In genomic region chr15:84430482-84430881, GRCm38 (mm10) we compare ENCODE assay signal across 20 mouse cellular contexts. TPM values are rescaled to one million over a fixed set of nuclear protein-coding genes. Genes with fewer than 3 reads are reported as not detected.
A peak's percentile ranks its signal among the peaks of the same experiment; 100 is the strongest.
DNase-seq lines count a peak whose midpoint lies in the region; ATAC-seq lines count a peak whose summit lies in the region.
"Had no signal": no experiment of that assay in that cellular context is flagged by ENCODE, and none has a peak within 500 bp of the region (broad histone marks: within the 10 kb centered on the region; RNA-seq: fewer than 3 reads in every experiment).

No protein-coding gene starts in this region.

- H3K9ac ChIP-seq in heart, embryonic 11.5 days (ENCODE audit: low read depth, low read length), result no peak overlapping the region
- no peak overlapping the region for H3K9ac ChIP-seq in midbrain, embryonic 14.5 days (replicated peaks; ENCODE audit: low read length)
- H3K9ac ChIP-seq in heart, embryonic 12.5 days, result no peak overlapping the region
- H3K9ac ChIP-seq: embryonic facial prominence, embryonic 12.5 days; kidney, embryonic 15.5 days; limb, embryonic 13.5 days had no signal

- WGBS in heart, embryonic 11.5 days (ENCODE audit: insufficient replicate concordance), result 60% methylated on average over 5 of the region's 5 CpGs
- 92% methylated on average over 5 of the region's 5 CpGs for WGBS in midbrain, embryonic 10.5 days
- WGBS in midbrain, embryonic 14.5 days, result 71% methylated on average over 5 of the region's 5 CpGs
- 40% methylated on average over 5 of the region's 5 CpGs for WGBS in heart, embryonic 12.5 days

- DNase-seq in heart, adult 11 months, result peak; percentile 98
- no peak for DNase-seq in midbrain, embryonic 10.5 days (ENCODE audit: low spot score)
- no peak for DNase-seq in midbrain, embryonic 14.5 days
- DNase-seq in embryo, embryonic 10.5 days (ENCODE audit: low spot score), result no peak
- DNase-seq in urinary bladder, postnatal 25 days (ENCODE audit: low spot score), result no peak
- DNase-seq: right cerebral cortex, adult 18-20 months; spleen, adult 18-20 months; thymus, postnatal 25 days had no signal

- peaks cover 4% of the 10 kb centered on the region for H3K27me3 ChIP-seq in heart, embryonic 11.5 days (ENCODE audit: control insufficient read depth, insufficient read depth, low read length)
- peaks cover 9% of the 10 kb centered on the region; the same call in 1 of the 2 replicates for H3K27me3 ChIP-seq in midbrain, embryonic 10.5 days (ENCODE audit: low read depth, poor library complexity, severe bottlenecking)
- no peaks in the 10 kb centered on the region for H3K27me3 ChIP-seq in midbrain, embryonic 14.5 days (ENCODE audit: control insufficient read depth, insufficient read depth, low read length)
- peaks cover 21% of the 10 kb centered on the region for H3K27me3 ChIP-seq in heart, embryonic 12.5 days (replicated peaks)
- H3K27me3 ChIP-seq: embryonic facial prominence, embryonic 12.5 days; kidney, embryonic 15.5 days; limb, embryonic 13.5 days had no signal

- no peaks in the 10 kb centered on the region for H3K9me3 ChIP-seq in heart, embryonic 11.5 days (replicated peaks; ENCODE audit: control insufficient read depth, low read length)
- no peaks in the 10 kb centered on the region for H3K9me3 ChIP-seq in midbrain, embryonic 10.5 days (replicated peaks)
- H3K9me3 ChIP-seq in midbrain, embryonic 14.5 days (ENCODE audit: control insufficient read depth, low read length), result no peaks in the 10 kb centered on the region
- H3K9me3 ChIP-seq in heart, embryonic 12.5 days (replicated peaks), result no peaks in the 10 kb centered on the region
- H3K9me3 ChIP-seq: embryonic facial prominence, embryonic 12.5 days; forebrain, embryonic 10.5 days; kidney, embryonic 15.5 days; limb, embryonic 13.5 days had no signal

- H3K27ac ChIP-seq in heart, embryonic 11.5 days (ENCODE audit: low read depth, low read length), result no peak overlapping the region
- peak overlapping the region; percentile 65; the same call in 1 of the 2 replicates for H3K27ac ChIP-seq in midbrain, embryonic 10.5 days (replicated peaks)
- no peak overlapping the region for H3K27ac ChIP-seq in midbrain, embryonic 14.5 days (replicated peaks; ENCODE audit: low read depth, low read length)
- no peak overlapping the region for H3K27ac ChIP-seq in heart, embryonic 12.5 days (ENCODE audit: poor library complexity, severe bottlenecking)
- H3K27ac ChIP-seq: embryonic facial prominence, embryonic 12.5 days; forebrain, embryonic 10.5 days; kidney, embryonic 15.5 days; layer of hippocampus, adult 2 months; limb, embryonic 13.5 days; stomach, postnatal 0 days had no signal

- H3K4me1 ChIP-seq in heart, embryonic 11.5 days (ENCODE audit: control insufficient read depth, insufficient read depth, low read length), result no peaks in the 10 kb centered on the region
- H3K4me1 ChIP-seq in midbrain, embryonic 10.5 days, result peaks cover 30% of the 10 kb centered on the region
- H3K4me1 ChIP-seq in midbrain, embryonic 14.5 days (ENCODE audit: control insufficient read depth, insufficient read depth, low read length), result 0 out of 2 replicates have a peak, but pooled peaks cover 6% of the 10 kb centered on the region
- H3K4me1 ChIP-seq in heart, embryonic 12.5 days (replicated peaks), result peaks cover 6% of the 10 kb centered on the region; the same call in 1 of the 2 replicates
- H3K4me1 ChIP-seq: embryonic facial prominence, embryonic 12.5 days; kidney, embryonic 15.5 days; limb, embryonic 13.5 days had no signal

- no peak overlapping the region for H3K4me3 ChIP-seq in heart, embryonic 11.5 days (ENCODE audit: low read depth, low read length)
- no peak overlapping the region for H3K4me3 ChIP-seq in midbrain, embryonic 10.5 days
- no peak overlapping the region for H3K4me3 ChIP-seq in midbrain, embryonic 14.5 days (replicated peaks; ENCODE audit: low read depth, low read length)
- H3K4me3 ChIP-seq in heart, embryonic 12.5 days, result no peak overlapping the region
- H3K4me3 ChIP-seq: embryonic facial prominence, embryonic 12.5 days; forebrain, embryonic 10.5 days; kidney, embryonic 15.5 days; layer of hippocampus, adult 2 months; limb, embryonic 13.5 days had no signal

- no peak overlapping the region for H3K4me2 ChIP-seq in heart, embryonic 11.5 days
- H3K4me2 ChIP-seq in midbrain, embryonic 14.5 days (ENCODE audit: low read length), result no peak overlapping the region
- no peak overlapping the region for H3K4me2 ChIP-seq in heart, embryonic 12.5 days
- H3K4me2 ChIP-seq: embryonic facial prominence, embryonic 12.5 days; kidney, embryonic 15.5 days; limb, embryonic 13.5 days had no signal

- ATAC-seq in heart, embryonic 11.5 days (replicated peaks; ENCODE audit: insufficient number of reproducible peaks, low FRiP score, low TSS enrichment), result no peak
- ATAC-seq in midbrain, embryonic 14.5 days (ENCODE audit: low FRiP score, low TSS enrichment), result no peak
- ATAC-seq in heart, embryonic 12.5 days (ENCODE audit: insufficient number of reproducible peaks, low FRiP score), result 0 out of 2 replicates have a peak, but pooled peaks have one; percentile 16
- ATAC-seq in megakaryocyte progenitor cell, adult 5-6 weeks (replicated peaks; ENCODE audit: poor library complexity), result peak; percentile 85
- ATAC-seq: inflammation-experienced regulatory T-cells, adult 6 months; lung, postnatal 0 days; Patski had no signal

- no peaks in the 10 kb centered on the region for H3K36me3 ChIP-seq in heart, embryonic 11.5 days (ENCODE audit: control insufficient read depth, insufficient read depth, low read length)
- H3K36me3 ChIP-seq in midbrain, embryonic 10.5 days, result 0 out of 2 replicates have a peak, but pooled peaks cover 8% of the 10 kb centered on the region
- no peaks in the 10 kb centered on the region for H3K36me3 ChIP-seq in midbrain, embryonic 14.5 days (ENCODE audit: control insufficient read depth, insufficient read depth, low read length)
- H3K36me3 ChIP-seq in heart, embryonic 12.5 days, result no peaks in the 10 kb centered on the region
- H3K36me3 ChIP-seq: embryonic facial prominence, embryonic 12.5 days; forebrain, embryonic 10.5 days; kidney, embryonic 15.5 days; limb, embryonic 13.5 days had no signal

RNA-seq across cellular contexts. Expression of gene Shisal1, which starts 16.4 kb away (rescaled TPM):
- polyA plus RNA-seq in heart, embryonic 11.5 days (2014; fragmentation: Nextera tagmentation; extraction: Ambion mirVana), result 0.34 and 0.66 TPM in 2 replicates
- 5.7 and 11.4 TPM in 2 replicates for polyA plus RNA-seq in midbrain, embryonic 10.5 days (2016; fragmentation: Nextera tagmentation; extraction: Ambion mirVana)
- polyA plus RNA-seq in midbrain, embryonic 14.5 days (2014; fragmentation: Nextera tagmentation; extraction: Ambion mirVana), result 16.4 and 18.0 TPM in 2 replicates
- 0.44 and 0.51 TPM in 2 replicates for polyA plus RNA-seq in heart, embryonic 12.5 days (2016; fragmentation: Nextera tagmentation; extraction: Ambion mirVana)
- not detected in 2 replicates for total RNA-seq in megakaryocyte progenitor cell, adult 5-6 weeks (2015)
- not detected in 2 replicates for total RNA-seq in megakaryocyte progenitor cell, adult 5-6 weeks (2017)
- polyA plus RNA-seq: inflammation-experienced regulatory T-cells, adult 6 months had no signal

Comparison
In these comparisons a context has a peak if more than half of its experiments do, and no peak if none do; other contexts are left out.
1. ATAC-seq: peak in heart, embryonic 12.5 days (single experiment) and megakaryocyte progenitor cell, adult 5-6 weeks (single experiment); none in heart, embryonic 11.5 days (single experiment) and midbrain, embryonic 14.5 days (single experiment).